Mouse (Mus musculus) MEL (cell line): ENCODE measurements around the gene Olfr1222. TPM values are rescaled to one million over a fixed set of nuclear protein-coding genes. Genes with fewer than 3 reads are reported as not detected.

Source experiments
- polyA plus RNA-seq, 2 experiments: library from polyadenylated mRNA; stranded (reverse) in 1 of 2; unstranded in 1 of 2; fragments of >175 nt in 1 of 2; fragments of >200 nt in 1 of 2; gene quantifications; 2 replicates each; pipeline versions ENCODE4 v1.2.1 to v1.2.4; 2012; ENCODE audit warnings: low replicate concordance in 2 of 2, low read depth in 1 of 2; ENCODE audit not compliant: insufficient read length in 2 of 2, insufficient read depth in 1 of 2, missing spikeins in 1 of 2
- total RNA-seq: library from RNA; depleted of rRNA; stranded (reverse); fragments of 300-350 nt; gene quantifications from 2 replicates; pipeline ENCODE4 v1.2.3, GENCODE M21; 2012; rRNA removed

The Olfr1222 gene
- total and polyA plus RNA-seq, 3 experiments: not detected

Other genes with a start within 250 kb of the Olfr1222 start
- gene Olfr1208, start 230.7 kb downstream of the Olfr1222 start, total RNA-seq: not detected in 2 replicates
- gene Olfr1208, start 230.7 kb downstream of the Olfr1222 start, polyA plus RNA-seq: not detected
- gene Olfr1209, start 217.9 kb downstream of the Olfr1222 start, total RNA-seq: not detected in 2 replicates
- not detected for gene Olfr1209, start 217.9 kb downstream of the Olfr1222 start, polyA plus RNA-seq
- gene Olfr1211, start 194.9 kb downstream of the Olfr1222 start, total RNA-seq: not detected in 2 replicates
- gene Olfr1211, start 194.9 kb downstream of the Olfr1222 start, polyA plus RNA-seq: not detected
- not detected in 2 replicates for gene Olfr1212, start 179.1 kb downstream of the Olfr1222 start, total RNA-seq
- gene Olfr1212, start 179.1 kb downstream of the Olfr1222 start, polyA plus RNA-seq: not detected
- not detected in 2 replicates for gene Gm13762, start 152.8 kb downstream of the Olfr1222 start, total RNA-seq
- not detected for gene Gm13762, start 152.8 kb downstream of the Olfr1222 start, polyA plus RNA-seq
- not detected in 2 replicates for gene Olfr1214, start 140.4 kb downstream of the Olfr1222 start, total RNA-seq
- not detected for gene Olfr1214, start 140.4 kb downstream of the Olfr1222 start, polyA plus RNA-seq
- gene Olfr1215, start 126.1 kb downstream of the Olfr1222 start, total RNA-seq: not detected in 2 replicates
- not detected for gene Olfr1215, start 126.1 kb downstream of the Olfr1222 start, polyA plus RNA-seq
- not detected in 2 replicates for gene Olfr1216, start 114.7 kb downstream of the Olfr1222 start, total RNA-seq
- gene Olfr1216, start 114.7 kb downstream of the Olfr1222 start, polyA plus RNA-seq: not detected
- gene Olfr1217, start 101.0 kb downstream of the Olfr1222 start, total RNA-seq: not detected in 2 replicates
- gene Olfr1217, start 101.0 kb downstream of the Olfr1222 start, polyA plus RNA-seq: under 1 TPM in 1 of 2 experiments, not detected in 1; 0.03 TPM
- gene Olfr1218, start 71.9 kb downstream of the Olfr1222 start, total RNA-seq: not detected in 2 replicates
- not detected for gene Olfr1218, start 71.9 kb downstream of the Olfr1222 start, polyA plus RNA-seq
- not detected in 2 replicates for gene Olfr1219, start 49.5 kb downstream of the Olfr1222 start, total RNA-seq
- gene Olfr1219, start 49.5 kb downstream of the Olfr1222 start, polyA plus RNA-seq: not detected
- not detected in 2 replicates for gene Olfr1220, start 26.2 kb downstream of the Olfr1222 start, total RNA-seq
- not detected for gene Olfr1220, start 26.2 kb downstream of the Olfr1222 start, polyA plus RNA-seq
- gene Olfr1221, start 15.8 kb downstream of the Olfr1222 start, total RNA-seq: not detected in 2 replicates
- not detected for gene Olfr1221, start 15.8 kb downstream of the Olfr1222 start, polyA plus RNA-seq
- not detected in 2 replicates for gene Olfr1223, start 18.5 kb upstream of the Olfr1222 start, total RNA-seq
- gene Olfr1223, start 18.5 kb upstream of the Olfr1222 start, polyA plus RNA-seq: not detected
- not detected in 2 replicates for gene Olfr1224-ps1, start 31.0 kb upstream of the Olfr1222 start, total RNA-seq
- gene Olfr1224-ps1, start 31.0 kb upstream of the Olfr1222 start, polyA plus RNA-seq: not detected
- not detected in 2 replicates for gene Olfr1225, start 41.6 kb upstream of the Olfr1222 start, total RNA-seq
- gene Olfr1225, start 41.6 kb upstream of the Olfr1222 start, polyA plus RNA-seq: not detected
- not detected in 2 replicates for gene Olfr1226, start 67.0 kb upstream of the Olfr1222 start, total RNA-seq
- gene Olfr1226, start 67.0 kb upstream of the Olfr1222 start, polyA plus RNA-seq: not detected
- not detected in 2 replicates for gene Olfr1228, start 121.0 kb upstream of the Olfr1222 start, total RNA-seq
- gene Olfr1228, start 121.0 kb upstream of the Olfr1222 start, polyA plus RNA-seq: not detected
- gene Olfr1229, start 155.0 kb upstream of the Olfr1222 start, total RNA-seq: not detected in 2 replicates
- gene Olfr1229, start 155.0 kb upstream of the Olfr1222 start, polyA plus RNA-seq: not detected
- not detected in 2 replicates for gene Olfr1230, start 164.2 kb upstream of the Olfr1222 start, total RNA-seq
- not detected for gene Olfr1230, start 164.2 kb upstream of the Olfr1222 start, polyA plus RNA-seq
- not detected in 2 replicates for gene Olfr1231, start 174.0 kb upstream of the Olfr1222 start, total RNA-seq
- gene Olfr1231, start 174.0 kb upstream of the Olfr1222 start, polyA plus RNA-seq: not detected
- gene Olfr1232, start 196.6 kb upstream of the Olfr1222 start, total RNA-seq: not detected in 2 replicates
- gene Olfr1232, start 196.6 kb upstream of the Olfr1222 start, polyA plus RNA-seq: not detected
- not detected in 2 replicates for gene Olfr1233, start 209.3 kb upstream of the Olfr1222 start, total RNA-seq
- gene Olfr1233, start 209.3 kb upstream of the Olfr1222 start, polyA plus RNA-seq: not detected
- not detected in 2 replicates for gene Olfr1234, start 231.8 kb upstream of the Olfr1222 start, total RNA-seq
- gene Olfr1234, start 231.8 kb upstream of the Olfr1222 start, polyA plus RNA-seq: not detected